Comparison of ENCODE assay signal across 12 mouse cellular contexts in genomic region chr1:119510857-119511256, GRCm38 (mm10). TPM values are rescaled to one million over a fixed set of nuclear protein-coding genes. Genes with fewer than 3 reads are reported as not detected.
A peak's percentile ranks its signal among the peaks of the same experiment; 100 is the strongest.
DNase-seq lines count a peak whose midpoint lies in the region; ATAC-seq lines count a peak whose summit lies in the region.
"Had no signal": no experiment of that assay in that cellular context is flagged by ENCODE, and none has a peak within 500 bp of the region (broad histone marks: within the 10 kb centered on the region; RNA-seq: fewer than 3 reads in every experiment).

No protein-coding gene starts in this region.

- H3K9ac ChIP-seq in liver, embryonic 15.5 days: no peak overlapping the region
- no peak overlapping the region for H3K9ac ChIP-seq in embryonic facial prominence, embryonic 12.5 days

- H3K27ac ChIP-seq in liver, embryonic 15.5 days (replicated peaks): no peak overlapping the region
- 0 out of 2 replicates have a peak overlapping the region, but pooled peaks have one; percentile 57 for H3K27ac ChIP-seq in embryonic facial prominence, embryonic 12.5 days

- H3K36me3 ChIP-seq in liver, embryonic 15.5 days (replicated peaks): no peaks in the 10 kb centered on the region
- H3K36me3 ChIP-seq in embryonic facial prominence, embryonic 12.5 days: no peaks in the 10 kb centered on the region

- WGBS in liver, embryonic 15.5 days (ENCODE audit: insufficient replicate concordance): 40% methylated on average over 8 of the region's 8 CpGs
- WGBS in embryonic facial prominence, embryonic 12.5 days: 58% methylated on average over 8 of the region's 8 CpGs

- H3K4me2 ChIP-seq in liver, embryonic 15.5 days: no peak overlapping the region
- no peak overlapping the region for H3K4me2 ChIP-seq in embryonic facial prominence, embryonic 12.5 days (replicated peaks)

- H3K4me3 ChIP-seq in liver, embryonic 15.5 days (replicated peaks): no peak overlapping the region
- H3K4me3 ChIP-seq in embryonic facial prominence, embryonic 12.5 days: no peak overlapping the region

- peak; percentile 50; the same call in 1 of the 2 replicates for ATAC-seq in liver, embryonic 15.5 days (ENCODE audit: insufficient read depth)
- ATAC-seq in embryonic facial prominence, embryonic 12.5 days (ENCODE audit: insufficient number of reproducible peaks, insufficient read depth, low FRiP score, low TSS enrichment): no peak
- ATAC-seq: forebrain, embryonic 16.5 days had no signal

- no peaks in the 10 kb centered on the region for H3K4me1 ChIP-seq in liver, embryonic 15.5 days (replicated peaks)
- H3K4me1 ChIP-seq in embryonic facial prominence, embryonic 12.5 days: peaks cover 9% of the 10 kb centered on the region; the same call in 1 of the 2 replicates

- H3K27me3 ChIP-seq in liver, embryonic 15.5 days: peaks cover 37% of the 10 kb centered on the region
- H3K27me3 ChIP-seq in embryonic facial prominence, embryonic 12.5 days: peaks cover 8% of the 10 kb centered on the region; the same call in 1 of the 2 replicates

- peak; percentile 29 for DNase-seq in embryo, embryonic 10 days (ENCODE audit: low spot score)
- no peak for DNase-seq in embryo, embryonic 9.5 days (ENCODE audit: extremely low spot score)
- no peak for DNase-seq in liver
- peak; percentile 35 to 56 for DNase-seq in kidney, postnatal 36 days
- no peak for DNase-seq in cerebellum, postnatal 4 days (ENCODE audit: low spot score in 2 of 2)
- DNase-seq in ovary, adult 18-20 months (ENCODE audit: low spot score): no peak
- DNase-seq: adrenal gland, adult 2 months; layer of hippocampus, adult 9-11 months; thymus, postnatal 4 days had no signal

- H3K9me3 ChIP-seq in liver, embryonic 15.5 days (replicated peaks): no peaks in the 10 kb centered on the region
- H3K9me3 ChIP-seq in embryonic facial prominence, embryonic 12.5 days: no peaks in the 10 kb centered on the region

RNA-seq across cellular contexts. Expression of gene Ralb, which starts 6.3 kb away (rescaled TPM):
- polyA plus RNA-seq in liver, embryonic 15.5 days (2015; fragmentation: Nextera tagmentation; extraction: Ambion mirVana): 37.5 and 38.6 TPM in 2 replicates
- polyA plus RNA-seq in embryonic facial prominence, embryonic 12.5 days (2016; fragmentation: Nextera tagmentation; extraction: Ambion mirVana): 128 and 131 TPM in 2 replicates

RNA-seq across cellular contexts. Expression of gene Tmem185b, which starts 15.1 kb away (rescaled TPM):
- 7.9 TPM in 2 replicates for polyA plus RNA-seq in liver, embryonic 15.5 days (2015; fragmentation: Nextera tagmentation; extraction: Ambion mirVana)
- 26.0 and 27.2 TPM in 2 replicates for polyA plus RNA-seq in embryonic facial prominence, embryonic 12.5 days (2016; fragmentation: Nextera tagmentation; extraction: Ambion mirVana)

Comparison
In these comparisons a context has a peak if more than half of its experiments do, and no peak if none do; other contexts are left out.
1. DNase-seq: peak in embryo, embryonic 10 days (single experiment) and kidney, postnatal 36 days (2 of 2); none in embryo, embryonic 9.5 days (single experiment), liver (single experiment), cerebellum, postnatal 4 days (0 of 2) and ovary, adult 18-20 months (single experiment).